Mouse (Mus musculus): ENCODE data around the gene Gpr19. TPM values are rescaled to one million over a fixed set of nuclear protein-coding genes. Genes with fewer than 3 reads are reported as not detected.

The Gpr19 gene
- polyA plus RNA-seq (2014; fragmentation: Nextera tagmentation; extraction: Ambion mirVana): 35.3 and 36.9 TPM in 2 replicates

DNA sequence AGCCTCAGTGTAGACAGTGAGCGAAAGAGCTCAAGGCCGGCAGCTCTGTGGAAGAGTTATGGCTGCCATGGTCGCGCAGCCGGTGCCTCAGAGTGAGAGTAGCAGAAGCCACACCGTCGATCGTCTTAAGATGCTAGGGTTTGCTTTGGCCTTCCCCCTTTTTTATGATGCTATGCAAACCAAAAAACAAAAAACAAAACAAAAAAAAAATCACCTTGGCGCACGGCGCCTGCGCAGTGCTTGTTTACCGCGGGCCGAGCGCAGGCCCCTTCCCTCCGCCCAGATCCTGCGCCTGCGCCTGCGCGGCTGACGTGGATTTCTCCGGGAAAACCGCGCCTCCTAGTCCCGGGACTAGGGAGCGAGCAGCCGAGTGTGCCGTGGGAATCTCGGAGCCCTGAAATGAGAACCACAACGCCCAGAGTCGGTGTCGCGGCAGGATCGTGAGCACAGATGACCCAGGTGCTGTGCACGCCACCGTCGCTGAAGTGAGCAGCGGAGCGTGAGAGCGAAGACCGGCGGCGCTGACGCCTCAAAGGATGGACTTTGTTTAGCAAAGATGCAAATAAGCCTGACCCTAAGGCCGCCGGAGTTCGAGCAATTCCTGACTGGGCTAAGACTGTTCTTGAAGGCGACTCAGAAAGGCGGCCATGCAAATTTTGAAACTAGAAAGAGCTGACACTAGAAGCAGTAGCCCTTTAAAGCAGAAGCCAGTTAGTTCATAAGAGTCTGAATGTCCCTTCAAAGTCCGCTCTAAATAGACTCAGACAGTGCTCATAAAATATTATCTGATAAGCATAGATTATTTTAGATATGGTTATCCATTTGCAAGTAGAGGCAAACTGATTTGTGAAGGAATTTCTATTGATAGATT, at the start of gene Gpr19:
Gpr19 (minus strand) TSS at position 484 of the 871 bp plus-strand sequence.
- Histone ChIP-seq H3K4me3 (ENCODE audit: low read depth, low read length) (peak within 1 kb of the TSS; percentile 54), H3K4me2 (peak within 1 kb of the TSS; percentile 66), H3K4me1 (ENCODE audit: control insufficient read depth, insufficient read depth, low read length) (peaks cover 11% of the 10 kb centered on the region), H3K27me3 (ENCODE audit: control insufficient read depth, insufficient read depth, low read length) (no peaks in the 10 kb centered on the region), H3K9ac (ENCODE audit: low read length) (peak within 1 kb of the TSS; percentile 91), H3K9me3 (ENCODE audit: control insufficient read depth, low read length) (no peaks in the 10 kb centered on the region), H3K36me3 (ENCODE audit: control insufficient read depth, insufficient read depth, low read length) (no peaks in the 10 kb centered on the region), H3K27ac (ENCODE audit: low read depth, low read length) (peak within 1 kb of the TSS; percentile 100)
- peak; percentile 94 for ATAC-seq (ENCODE audit: low FRiP score)
- under 1% methylated on average over 51 of the region's 51 CpGs for WGBS
- DNase-seq (ENCODE audit: low spot score, missing footprints): peak; percentile 99

DNA sequence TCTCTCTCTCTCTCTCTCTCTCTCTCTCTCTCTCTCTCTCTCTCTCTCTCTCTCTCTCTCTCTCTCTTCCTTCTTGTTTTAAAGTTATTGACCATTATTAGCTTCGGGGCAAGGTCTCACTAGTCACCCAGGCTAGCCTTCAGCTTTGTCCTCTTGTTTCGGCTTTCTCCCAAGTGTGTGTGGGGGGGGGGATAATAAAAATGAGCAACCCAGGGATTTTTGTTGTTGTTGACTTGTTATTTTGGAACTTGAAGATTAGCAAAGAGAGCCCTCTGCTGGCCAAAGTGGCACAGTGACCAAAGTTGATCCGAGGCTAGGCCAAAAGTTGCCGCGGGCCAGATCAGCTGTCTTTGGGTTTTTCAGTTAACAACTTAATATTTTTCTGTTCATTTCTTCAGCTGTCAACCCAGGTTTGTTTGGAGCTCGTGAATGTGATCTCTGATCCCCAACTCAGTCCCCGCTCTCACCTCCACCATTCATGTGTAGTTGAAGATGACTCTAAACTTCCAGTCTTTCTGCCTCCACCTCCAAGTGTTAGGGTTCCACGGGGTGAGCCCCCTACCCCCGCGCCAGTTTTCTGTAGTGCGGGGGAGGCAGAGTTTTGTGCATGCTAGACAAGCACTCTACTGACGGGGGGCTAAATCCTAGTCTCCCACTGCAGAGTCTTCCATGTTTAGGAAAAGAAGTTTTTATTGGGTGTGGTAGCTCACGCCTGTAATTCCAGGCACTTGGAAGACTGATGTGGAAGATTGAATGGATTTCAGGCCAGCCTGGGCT, 49.1 kb upstream of the Gpr19 start:
- 53% methylated on average over 13 of the region's 13 CpGs for WGBS
- no peak overlapping the region for H3K4me3 ChIP-seq (ENCODE audit: low read depth, low read length)
- DNase-seq (ENCODE audit: low spot score, missing footprints) (peak; percentile 96), ATAC-seq (ENCODE audit: low FRiP score) (no peak)
- H3K4me2 ChIP-seq: no peak overlapping the region
- H3K9ac ChIP-seq (ENCODE audit: low read length): no peak overlapping the region
- H3K36me3 ChIP-seq (ENCODE audit: control insufficient read depth, insufficient read depth, low read length): peaks cover 3% of the 10 kb centered on the region; the same call in 1 of the 2 replicates
- no peak overlapping the region for H3K27ac ChIP-seq (ENCODE audit: low read depth, low read length)
- no peaks in the 10 kb centered on the region for H3K9me3 ChIP-seq (ENCODE audit: control insufficient read depth, low read length)
- no peaks in the 10 kb centered on the region for H3K27me3 ChIP-seq (ENCODE audit: control insufficient read depth, insufficient read depth, low read length)
- no peaks in the 10 kb centered on the region for H3K4me1 ChIP-seq (ENCODE audit: control insufficient read depth, insufficient read depth, low read length)

DNA sequence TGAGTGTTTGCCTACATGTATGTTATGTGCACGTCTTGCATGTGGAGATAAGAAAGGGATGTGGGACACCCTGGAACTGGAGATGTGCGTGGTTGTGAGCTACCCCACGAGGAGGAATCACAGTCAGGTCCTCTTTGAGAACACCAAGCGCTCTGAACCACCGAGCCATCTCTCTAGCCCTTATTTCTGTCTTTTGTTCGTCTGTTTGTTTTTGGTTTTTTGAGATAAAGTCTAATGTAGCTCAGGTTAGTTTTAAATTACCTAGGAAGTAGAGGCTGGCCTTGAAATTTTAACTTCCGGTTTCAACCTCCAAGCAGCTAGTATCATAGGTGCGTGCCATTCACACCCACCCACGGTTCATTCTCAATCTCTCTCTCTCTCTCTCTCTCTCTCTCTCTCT, 48.5 kb upstream of the Gpr19 start:
- Histone ChIP-seq H3K36me3 (ENCODE audit: control insufficient read depth, insufficient read depth, low read length) (peaks cover 3% of the 10 kb centered on the region; the same call in 1 of the 2 replicates), H3K9ac (ENCODE audit: low read length) (no peak overlapping the region), H3K4me1 (ENCODE audit: control insufficient read depth, insufficient read depth, low read length) (no peaks in the 10 kb centered on the region), H3K4me3 (ENCODE audit: low read depth, low read length) (no peak overlapping the region), H3K4me2 (no peak overlapping the region), H3K9me3 (ENCODE audit: control insufficient read depth, low read length) (no peaks in the 10 kb centered on the region), H3K27me3 (ENCODE audit: control insufficient read depth, insufficient read depth, low read length) (no peaks in the 10 kb centered on the region), H3K27ac (ENCODE audit: low read depth, low read length) (no peak overlapping the region)
- 92% methylated on average over 9 of the region's 9 CpGs for WGBS
- DNase-seq (ENCODE audit: low spot score, missing footprints): no peak
- ATAC-seq (ENCODE audit: low FRiP score): no peak

DNA sequence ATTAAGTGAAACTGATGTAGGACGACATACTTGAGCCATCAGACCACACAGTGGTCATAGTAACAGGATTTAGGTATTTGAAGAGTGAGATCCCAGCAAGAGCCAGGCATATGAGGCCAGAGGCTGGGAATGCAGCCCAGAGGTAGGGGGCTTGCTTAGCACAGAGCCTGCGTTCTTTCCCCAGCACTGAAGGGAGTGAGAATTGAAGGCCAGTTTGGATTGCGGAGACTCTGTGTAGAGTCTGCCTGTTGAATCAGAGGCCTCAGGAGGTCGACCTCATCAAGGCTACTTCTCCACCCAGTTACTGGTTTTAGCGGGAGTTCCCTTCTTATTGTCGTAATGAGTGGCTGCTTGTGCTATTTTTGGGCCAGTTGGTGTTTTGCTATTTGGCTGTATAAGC, 47.7 kb upstream of the Gpr19 start:
- H3K4me1 ChIP-seq (ENCODE audit: control insufficient read depth, insufficient read depth, low read length): no peaks in the 10 kb centered on the region
- H3K4me2 ChIP-seq: no peak overlapping the region
- H3K4me3 ChIP-seq (ENCODE audit: low read depth, low read length): no peak overlapping the region
- H3K27ac ChIP-seq (ENCODE audit: low read depth, low read length): no peak overlapping the region
- H3K9ac ChIP-seq (ENCODE audit: low read length): no peak overlapping the region
- H3K9me3 ChIP-seq (ENCODE audit: control insufficient read depth, low read length): no peaks in the 10 kb centered on the region
- DNase-seq (ENCODE audit: low spot score, missing footprints) (no peak), ATAC-seq (ENCODE audit: low FRiP score) (no peak)
- H3K36me3 ChIP-seq (ENCODE audit: control insufficient read depth, insufficient read depth, low read length): no peaks in the 10 kb centered on the region; the same call in 1 of the 2 replicates
- no peaks in the 10 kb centered on the region for H3K27me3 ChIP-seq (ENCODE audit: control insufficient read depth, insufficient read depth, low read length)
- 80% methylated on average over 6 of the region's 6 CpGs for WGBS

DNA sequence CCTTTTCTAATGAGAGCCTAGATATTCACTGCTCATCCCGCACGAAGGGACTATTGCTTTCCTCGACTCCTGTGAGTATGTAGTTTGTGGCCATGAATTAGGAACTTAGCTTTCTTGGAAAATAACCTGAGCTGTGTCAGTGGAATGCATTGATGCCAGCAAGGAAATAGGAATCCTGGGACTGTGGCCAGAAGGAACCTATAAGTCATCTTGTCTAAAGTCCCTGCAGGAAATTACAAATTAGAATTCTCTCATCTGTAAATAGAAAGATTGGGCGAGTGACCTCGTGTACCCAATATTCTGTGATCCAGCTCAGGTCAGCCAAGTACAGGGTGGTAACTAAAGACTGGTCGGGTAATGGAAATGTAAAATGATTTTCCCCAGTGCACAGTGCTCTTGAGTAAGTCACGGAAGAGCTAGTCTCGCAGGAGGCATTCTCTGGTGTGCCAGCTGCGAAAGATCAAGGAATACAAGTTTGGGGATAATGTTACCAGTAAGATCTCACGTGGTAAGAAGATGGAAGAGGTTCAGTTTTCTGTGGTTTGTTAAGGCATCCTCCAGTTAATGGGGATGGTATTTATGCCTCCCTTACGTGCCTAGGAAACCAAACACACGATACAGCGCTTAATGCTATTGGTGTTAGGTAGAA, 45.5 kb upstream of the Gpr19 start:
- no peak overlapping the region for H3K4me2 ChIP-seq
- H3K4me1 ChIP-seq (ENCODE audit: control insufficient read depth, insufficient read depth, low read length): no peaks in the 10 kb centered on the region
- DNase-seq (ENCODE audit: low spot score, missing footprints) (no peak), ATAC-seq (ENCODE audit: low FRiP score) (no peak)
- no peaks in the 10 kb centered on the region for H3K9me3 ChIP-seq (ENCODE audit: control insufficient read depth, low read length)
- no peaks in the 10 kb centered on the region; the same call in 1 of the 2 replicates for H3K36me3 ChIP-seq (ENCODE audit: control insufficient read depth, insufficient read depth, low read length)
- H3K27ac ChIP-seq (ENCODE audit: low read depth, low read length): no peak overlapping the region
- H3K27me3 ChIP-seq (ENCODE audit: control insufficient read depth, insufficient read depth, low read length): no peaks in the 10 kb centered on the region
- WGBS: 91% methylated on average over 13 of the region's 13 CpGs
- H3K9ac ChIP-seq (ENCODE audit: low read length): no peak overlapping the region
- H3K4me3 ChIP-seq (ENCODE audit: low read depth, low read length): no peak overlapping the region

DNA sequence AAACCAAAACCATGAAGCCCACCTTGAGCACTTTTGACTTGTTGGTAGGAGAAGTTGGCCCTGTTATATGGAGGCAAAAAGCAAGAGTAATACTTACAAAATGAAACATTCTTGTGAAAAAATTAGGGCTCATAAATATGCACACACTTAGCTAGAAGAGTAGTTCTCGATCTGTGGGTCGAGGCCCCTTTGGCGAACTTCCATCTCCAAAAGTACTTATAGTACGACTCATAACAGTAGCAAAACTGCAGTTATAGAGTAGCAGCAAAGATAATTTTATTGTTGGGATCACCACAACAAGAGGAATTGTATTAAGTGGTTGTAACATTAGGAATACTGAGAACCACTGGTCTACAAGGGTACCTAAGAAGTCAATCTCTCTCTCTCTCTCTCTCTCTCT, 41.4 kb upstream of the Gpr19 start:
- Histone ChIP-seq H3K4me3 (ENCODE audit: low read depth, low read length) (no peak overlapping the region), H3K4me2 (no peak overlapping the region), H3K27me3 (ENCODE audit: control insufficient read depth, insufficient read depth, low read length) (no peaks in the 10 kb centered on the region), H3K9ac (ENCODE audit: low read length) (no peak overlapping the region), H3K27ac (ENCODE audit: low read depth, low read length) (no peak overlapping the region), H3K9me3 (ENCODE audit: control insufficient read depth, low read length) (no peaks in the 10 kb centered on the region), H3K4me1 (ENCODE audit: control insufficient read depth, insufficient read depth, low read length) (no peaks in the 10 kb centered on the region), H3K36me3 (ENCODE audit: control insufficient read depth, insufficient read depth, low read length) (no peaks in the 10 kb centered on the region)
- DNase-seq (ENCODE audit: low spot score, missing footprints) (no peak), ATAC-seq (ENCODE audit: low FRiP score) (no peak)
- WGBS: 95% methylated on average over 4 of the region's 4 CpGs

DNA sequence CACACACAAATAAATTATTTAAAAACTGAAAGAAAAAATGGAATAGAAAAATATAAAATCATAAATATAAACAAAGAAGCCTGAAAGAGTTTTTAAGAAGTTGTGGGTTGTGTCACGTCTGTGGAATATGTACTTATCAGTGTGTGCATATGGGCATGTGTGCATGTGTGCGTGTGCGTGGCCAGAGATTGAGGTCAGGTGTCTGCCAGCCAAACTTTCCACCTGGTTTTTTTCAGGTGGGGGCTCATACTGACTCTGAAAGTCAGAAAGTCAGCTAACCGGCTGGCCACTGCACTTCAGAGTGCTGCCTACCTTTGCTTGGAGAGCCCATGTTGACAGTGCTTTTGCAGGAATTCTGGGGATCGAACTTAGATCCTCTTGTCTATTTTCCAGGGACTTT, 35.9 kb upstream of the Gpr19 start:
- no peaks in the 10 kb centered on the region for H3K36me3 ChIP-seq (ENCODE audit: control insufficient read depth, insufficient read depth, low read length)
- DNase-seq (ENCODE audit: low spot score, missing footprints) (no peak), ATAC-seq (ENCODE audit: low FRiP score) (no peak)
- H3K27me3 ChIP-seq (ENCODE audit: control insufficient read depth, insufficient read depth, low read length): no peaks in the 10 kb centered on the region
- H3K27ac ChIP-seq (ENCODE audit: low read depth, low read length): no peak overlapping the region
- H3K9me3 ChIP-seq (ENCODE audit: control insufficient read depth, low read length): no peaks in the 10 kb centered on the region
- 95% methylated on average over 5 of the region's 5 CpGs for WGBS
- H3K4me3 ChIP-seq (ENCODE audit: low read depth, low read length): no peak overlapping the region
- no peak overlapping the region for H3K4me2 ChIP-seq
- peaks cover 8% of the 10 kb centered on the region for H3K4me1 ChIP-seq (ENCODE audit: control insufficient read depth, insufficient read depth, low read length)
- H3K9ac ChIP-seq (ENCODE audit: low read length): no peak overlapping the region

DNA sequence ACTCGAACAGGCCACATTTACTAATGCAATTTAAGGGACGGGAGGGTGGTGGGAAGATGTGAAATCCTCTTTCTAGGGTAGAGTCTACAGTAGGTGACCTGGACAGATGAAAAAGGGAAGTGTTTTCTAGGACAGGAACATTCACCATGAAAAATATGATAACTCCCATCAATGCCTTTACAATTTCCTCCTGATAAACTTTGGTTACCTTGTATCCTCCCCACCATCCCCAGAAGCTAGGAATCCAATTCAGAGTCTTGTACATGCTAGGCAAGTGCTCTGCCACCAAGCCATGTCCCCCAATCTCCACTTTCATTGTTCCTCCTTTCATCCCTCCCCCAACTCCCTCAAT, 34.8 kb upstream of the Gpr19 start:
- Histone ChIP-seq H3K36me3 (ENCODE audit: control insufficient read depth, insufficient read depth, low read length) (no peaks in the 10 kb centered on the region), H3K9ac (ENCODE audit: low read length) (no peak overlapping the region), H3K9me3 (ENCODE audit: control insufficient read depth, low read length) (no peaks in the 10 kb centered on the region), H3K4me3 (ENCODE audit: low read depth, low read length) (no peak overlapping the region), H3K27ac (ENCODE audit: low read depth, low read length) (no peak overlapping the region), H3K27me3 (ENCODE audit: control insufficient read depth, insufficient read depth, low read length) (no peaks in the 10 kb centered on the region), H3K4me2 (no peak overlapping the region), H3K4me1 (ENCODE audit: control insufficient read depth, insufficient read depth, low read length) (peaks cover 8% of the 10 kb centered on the region)
- WGBS: 83% methylated on average over 2 of the region's 2 CpGs
- no peak for DNase-seq (ENCODE audit: low spot score, missing footprints)
- ATAC-seq (ENCODE audit: low FRiP score): no peak

Data from midbrain, embryonic 11.5 days (tissue).